Comparison of ENCODE assay signal across 8 mouse cellular contexts in genomic region chr2:109959407-109960075, GRCm38 (mm10). TPM values are rescaled to one million over a fixed set of nuclear protein-coding genes. Genes with fewer than 3 reads are reported as not detected.
DNase-seq lines count a peak whose midpoint lies in the region; ATAC-seq and TF ChIP-seq lines count a peak whose summit lies in the region.

No protein-coding gene starts in this region.

- no peak overlapping the region for H3K27ac ChIP-seq in lung, postnatal 0 days (ENCODE audit: low read length)
- H3K27ac ChIP-seq in hindbrain, embryonic 13.5 days = peak overlapping the region; percentile 44; the same call in 1 of the 2 replicates

- H3K36me3 ChIP-seq in lung, postnatal 0 days (ENCODE audit: insufficient read depth, low read length) = no peaks in the 10 kb centered on the region
- no peaks in the 10 kb centered on the region for H3K36me3 ChIP-seq in hindbrain, embryonic 13.5 days

- H3K4me2 ChIP-seq in lung, postnatal 0 days (replicated peaks; ENCODE audit: low read depth, low read length) = no peak overlapping the region
- peak overlapping the region; percentile 32 for H3K4me2 ChIP-seq in hindbrain, embryonic 13.5 days

- no peaks in the 10 kb centered on the region for H3K4me1 ChIP-seq in lung, postnatal 0 days (ENCODE audit: insufficient read depth, low read depth, low read length)
- H3K4me1 ChIP-seq in hindbrain, embryonic 13.5 days (replicated peaks) = peaks cover 32% of the 10 kb centered on the region

- peak; percentile 56 to 84 for DNase-seq in adrenal gland, adult (ENCODE audit: inconsistent age in 2 of 2, low spot score in 1 of 2)
- DNase-seq in adrenal gland, postnatal 10 days = no peak
- peak; percentile 5 for DNase-seq in lung, postnatal 10 days
- DNase-seq in lung, postnatal 0 days (ENCODE audit: low spot score) = no peak
- DNase-seq in retina, postnatal 1 day = peak; percentile 85
- DNase-seq in layer of hippocampus, postnatal 10 days (ENCODE audit: low spot score in 2 of 2) = no peak

- WGBS in lung, postnatal 0 days = 75% methylated on average over 11 of the region's 11 CpGs
- 24% methylated on average over 11 of the region's 11 CpGs for WGBS in hindbrain, embryonic 13.5 days

- ATAC-seq in lung, postnatal 0 days = no peak
- ATAC-seq in hindbrain, embryonic 13.5 days (ENCODE audit: low FRiP score) = no peak
- no peak for ATAC-seq in granulocyte monocyte progenitor cell, adult 5-6 weeks (replicated peaks; ENCODE audit: poor library complexity, severe bottlenecking)

- H3K27me3 ChIP-seq in lung, postnatal 0 days (replicated peaks; ENCODE audit: insufficient read depth, low read length) = no peaks in the 10 kb centered on the region
- no peaks in the 10 kb centered on the region for H3K27me3 ChIP-seq in hindbrain, embryonic 13.5 days

- H3K9ac ChIP-seq in lung, postnatal 0 days (replicated peaks; ENCODE audit: low read depth) = no peak overlapping the region
- no peak overlapping the region for H3K9ac ChIP-seq in hindbrain, embryonic 13.5 days

- H3K4me3 ChIP-seq in lung, postnatal 0 days (ENCODE audit: low read depth, low read length) = no peak overlapping the region
- no peak overlapping the region for H3K4me3 ChIP-seq in hindbrain, embryonic 13.5 days

- no peak for TF ChIP-seq EP300 in lung, postnatal 0 days (IDR thresholded peaks at IDR 0.05)

- TF ChIP-seq CTCF in lung, postnatal 0 days (IDR thresholded peaks at IDR 0.05) = no peak

- no peaks in the 10 kb centered on the region for H3K9me3 ChIP-seq in lung, postnatal 0 days (ENCODE audit: low read length)
- no peaks in the 10 kb centered on the region for H3K9me3 ChIP-seq in hindbrain, embryonic 13.5 days

RNA-seq across cellular contexts. Expression of gene Lgr4, which starts 42.1 kb away (rescaled TPM):
- total RNA-seq in adrenal gland, postnatal 10 days (2021) = 10 to 100 TPM; 70.3 to 71.4 TPM
- polyA plus RNA-seq in lung, postnatal 0 days (2015; fragmentation: Nextera tagmentation; extraction: Ambion mirVana) = 1.8 and 1.9 TPM in 2 replicates
- polyA plus RNA-seq in hindbrain, embryonic 13.5 days (2015; fragmentation: Nextera tagmentation; extraction: Ambion mirVana) = 9.5 and 10.5 TPM in 2 replicates
- total RNA-seq in layer of hippocampus, postnatal 10 days (2021) = 10 to 100 TPM; 24.8 to 25.4 TPM
- total RNA-seq in granulocyte monocyte progenitor cell, adult 5-6 weeks (2014; fragmentation: Nextera tagmentation) = 0.80 and 2.5 TPM in 2 replicates
- 0.72 and 1.9 TPM in 2 replicates for total RNA-seq in granulocyte monocyte progenitor cell, adult 5-6 weeks (2017)

RNA-seq across cellular contexts. Expression of gene Ccdc34, which starts 58.1 kb away (rescaled TPM):
- total RNA-seq in adrenal gland, postnatal 10 days (2021) = 10 to 100 TPM; 13.8 to 16.7 TPM
- 10.4 and 11.0 TPM in 2 replicates for polyA plus RNA-seq in lung, postnatal 0 days (2015; fragmentation: Nextera tagmentation; extraction: Ambion mirVana)
- 37.8 and 39.6 TPM in 2 replicates for polyA plus RNA-seq in hindbrain, embryonic 13.5 days (2015; fragmentation: Nextera tagmentation; extraction: Ambion mirVana)
- total RNA-seq in layer of hippocampus, postnatal 10 days (2021) = 10 to 100 TPM; 24.3 to 25.5 TPM
- 30.9 and 46.7 TPM in 2 replicates for total RNA-seq in granulocyte monocyte progenitor cell, adult 5-6 weeks (2014; fragmentation: Nextera tagmentation)
- 41.4 and 53.7 TPM in 2 replicates for total RNA-seq in granulocyte monocyte progenitor cell, adult 5-6 weeks (2017)

Comparison
In these comparisons a context has a peak if more than half of its experiments do, and no peak if none do; other contexts are left out.
1. DNase-seq: peak in adrenal gland, adult (2 of 2), lung, postnatal 10 days (single experiment) and retina, postnatal 1 day (single experiment); none in adrenal gland, postnatal 10 days (single experiment), lung, postnatal 0 days (single experiment) and layer of hippocampus, postnatal 10 days (0 of 2).
2. RNA of gene Lgr4, which starts 42.1 kb away (total RNA-seq): 70.3 to 71.4 TPM in adrenal gland, postnatal 10 days and 24.8 to 25.4 TPM in layer of hippocampus, postnatal 10 days; 0.72 to 2.5 TPM in granulocyte monocyte progenitor cell, adult 5-6 weeks; every median in the first group is over 4 times any median in the second.